Mouse (Mus musculus): ENCODE data around the gene Pla2g4e.

Gene Pla2g4e

DNA sequence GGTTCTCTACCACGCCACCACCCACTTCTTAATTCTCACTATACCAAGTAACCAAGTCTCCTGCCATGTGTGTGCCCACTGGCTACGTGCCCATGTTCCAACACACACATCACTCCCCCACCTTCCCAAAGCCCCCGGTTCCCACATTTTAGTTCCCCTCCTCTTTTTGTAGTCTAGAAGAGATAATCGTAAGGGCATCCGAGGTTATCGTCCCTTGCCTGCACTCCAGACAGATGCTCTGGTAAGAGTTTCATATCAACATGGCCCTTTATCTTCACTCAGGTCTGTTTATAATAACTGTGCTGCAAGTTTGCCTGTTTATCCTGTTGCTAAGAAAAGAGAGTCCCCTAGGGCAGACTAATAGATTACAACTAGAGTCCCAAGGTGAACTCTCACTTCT, 127.8 kb downstream of the Pla2g4e start:
- no peak for DNase-seq (ENCODE audit: low spot score)

Measured in urinary bladder, postnatal 25 days (tissue).